Mouse (Mus musculus): ENCODE data around the gene Immp2l.

The Immp2l gene

DNA sequence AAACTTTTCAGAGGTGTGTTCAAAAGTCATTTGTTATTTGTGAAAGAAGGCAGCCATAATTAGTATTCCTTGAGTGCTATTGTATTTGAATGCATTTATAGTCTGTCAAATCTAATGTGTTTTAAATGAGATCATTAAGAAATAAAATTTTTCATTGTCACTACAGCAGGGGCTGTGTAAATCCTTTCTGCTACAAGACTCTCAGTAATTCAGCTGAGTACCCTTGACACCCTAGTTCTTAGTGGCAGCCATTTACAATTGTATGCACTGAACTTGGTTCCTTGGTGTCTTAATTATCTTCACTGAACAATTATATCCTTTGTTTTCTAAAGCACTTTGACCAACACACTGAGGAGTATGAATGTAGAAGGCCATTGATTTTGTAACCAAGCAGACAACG, 146.2 kb downstream of the Immp2l start:
- DNase-seq (ENCODE audit: low read depth in 2 of 2, low spot score in 2 of 2): no peak

DNA sequence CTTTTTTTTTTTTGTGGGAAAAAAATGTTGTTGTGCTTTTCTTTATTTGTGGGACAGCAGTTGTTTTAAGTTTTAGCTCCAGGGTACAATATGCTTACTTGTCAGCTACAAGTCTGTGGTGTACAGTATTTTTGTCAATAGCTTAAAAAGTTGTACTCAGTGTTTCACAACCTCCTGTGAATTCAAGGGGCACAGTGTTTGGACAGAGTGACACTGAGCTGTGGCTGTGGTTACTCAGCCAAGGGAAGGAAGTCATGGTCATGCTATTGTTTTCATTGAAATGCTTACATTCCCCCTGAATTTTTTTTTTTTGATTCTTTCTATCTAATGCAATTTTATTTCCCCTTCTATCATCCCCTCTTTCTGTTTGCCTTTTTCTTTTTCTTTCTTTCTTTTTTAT, 159.0 kb downstream of the Immp2l start:
- DNase-seq (ENCODE audit: low read depth in 2 of 2, low spot score in 2 of 2): no peak

DNA sequence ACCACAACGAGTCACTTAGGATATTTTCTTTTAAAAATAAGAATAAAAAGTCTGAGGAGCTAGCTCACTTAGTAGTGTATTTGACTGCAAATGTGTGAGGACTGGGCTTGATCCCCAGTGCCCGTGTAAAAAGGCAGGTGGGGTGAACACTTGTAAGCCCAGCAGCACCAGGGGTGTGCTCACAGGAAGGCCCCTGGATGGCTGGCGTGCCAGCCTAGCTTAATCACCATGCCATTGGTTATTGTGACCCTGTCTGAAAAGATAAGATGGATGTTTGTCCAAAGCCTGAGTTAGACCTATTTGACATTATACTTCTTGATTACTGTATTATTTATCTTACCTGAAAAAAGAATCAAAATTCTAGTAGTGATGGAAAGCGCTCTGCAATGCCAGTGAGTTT, 161.2 kb downstream of the Immp2l start:
- DNase-seq (ENCODE audit: low read depth in 2 of 2, low spot score in 2 of 2): no peak

DNA sequence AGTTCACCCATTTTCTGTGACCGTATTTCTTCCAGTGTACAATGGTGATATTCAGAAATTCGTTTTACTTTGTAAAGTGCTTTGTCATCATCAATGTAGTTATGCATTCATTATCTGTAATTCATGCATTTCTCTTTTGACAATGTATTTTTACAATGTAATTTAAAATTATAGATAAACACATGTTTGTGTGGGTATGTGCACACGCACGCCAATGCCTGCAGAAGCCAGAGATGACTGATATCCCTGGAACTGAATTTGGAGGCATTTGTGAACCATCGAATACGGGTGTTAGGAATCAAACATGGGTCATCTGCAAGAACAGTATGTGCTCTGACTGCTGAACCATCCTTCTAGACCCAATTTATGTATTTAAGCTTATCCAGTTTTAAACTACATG, 161.6 kb downstream of the Immp2l start:
- DNase-seq (ENCODE audit: low read depth in 2 of 2, low spot score in 2 of 2): no peak

- no peak for DNase-seq (ENCODE audit: low read depth in 2 of 2, low spot score in 2 of 2)
Observed at GRCm38 (mm10) chr12:41192829-41193228, 168.9 kb downstream of the Immp2l start.

DNA sequence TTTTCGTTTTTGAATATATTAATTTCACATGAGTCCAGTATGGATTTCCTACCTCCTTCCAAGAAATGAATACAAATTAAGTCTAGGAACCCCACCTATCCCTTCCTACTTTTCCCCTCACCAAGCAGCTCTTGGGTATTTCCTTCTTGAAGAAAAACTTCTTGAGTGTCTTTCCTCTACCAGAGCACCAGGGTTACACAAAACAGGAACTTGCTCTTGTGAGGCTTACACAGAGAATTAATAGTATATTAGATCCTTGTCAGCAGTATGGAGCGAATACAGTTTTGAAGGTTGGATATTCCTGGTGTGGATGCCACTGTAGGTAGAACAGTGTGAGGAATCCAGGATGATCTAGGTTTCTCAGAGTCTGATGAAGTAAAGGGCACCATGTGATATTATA, 172.5 kb downstream of the Immp2l start:
- DNase-seq (ENCODE audit: low read depth in 2 of 2, low spot score in 2 of 2): no peak

DNA sequence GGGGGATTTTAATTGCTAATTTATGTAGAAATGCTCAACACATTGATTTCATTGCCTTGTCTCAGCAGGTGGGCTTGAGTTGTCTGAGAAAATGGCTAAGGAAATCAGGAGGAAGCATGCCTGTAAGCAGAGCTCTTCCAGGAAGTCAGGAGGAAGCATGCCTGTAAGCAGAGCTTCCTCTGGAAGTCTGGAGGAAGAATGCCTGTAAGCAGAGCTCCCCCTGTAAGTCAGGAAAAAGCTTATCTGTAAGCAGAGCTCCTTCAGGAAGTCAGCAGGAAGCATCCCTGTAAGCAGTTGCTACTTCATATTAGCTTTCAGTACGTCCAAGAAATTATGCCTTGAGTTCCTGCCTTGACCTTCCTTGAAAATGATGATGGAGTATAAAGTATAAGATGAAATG, 191.3 kb downstream of the Immp2l start:
- DNase-seq (ENCODE audit: low read depth in 2 of 2, low spot score in 2 of 2): no peak

- DNase-seq (ENCODE audit: low read depth in 2 of 2, low spot score in 2 of 2): no peak
Observed at GRCm38 (mm10) chr12:41221893-41222292, 198.0 kb downstream of the Immp2l start.

GRCm38 (mm10) chr12:41223686-41224085, 199.8 kb downstream of the Immp2l start:
- DNase-seq (ENCODE audit: low read depth in 2 of 2, low spot score in 2 of 2): no peak

DNA sequence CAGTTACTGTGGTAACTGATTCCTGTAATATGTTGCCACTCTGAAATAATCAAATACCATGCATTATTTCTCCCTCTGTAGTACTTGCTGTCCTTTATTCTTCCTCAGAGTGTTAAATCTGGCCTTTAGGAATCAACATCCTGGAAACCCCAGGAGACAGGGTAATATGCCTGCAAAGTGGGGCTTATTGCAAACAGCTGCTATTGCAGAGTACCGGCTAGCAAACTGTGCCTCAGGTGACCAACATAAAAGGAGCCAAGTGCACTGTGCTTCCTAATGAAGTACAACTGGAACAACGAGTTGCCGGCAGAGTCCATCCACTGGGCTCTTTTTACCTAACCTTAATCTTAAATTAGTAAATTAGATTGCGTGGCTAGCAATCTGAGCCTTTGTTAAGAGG, 200.6 kb downstream of the Immp2l start:
- no peak for DNase-seq (ENCODE audit: low read depth in 2 of 2, low spot score in 2 of 2)

GRCm38 (mm10) chr12:41231966-41232365, 208.1 kb downstream of the Immp2l start:
- no peak for DNase-seq (ENCODE audit: low read depth in 2 of 2, low spot score in 2 of 2)

DNA sequence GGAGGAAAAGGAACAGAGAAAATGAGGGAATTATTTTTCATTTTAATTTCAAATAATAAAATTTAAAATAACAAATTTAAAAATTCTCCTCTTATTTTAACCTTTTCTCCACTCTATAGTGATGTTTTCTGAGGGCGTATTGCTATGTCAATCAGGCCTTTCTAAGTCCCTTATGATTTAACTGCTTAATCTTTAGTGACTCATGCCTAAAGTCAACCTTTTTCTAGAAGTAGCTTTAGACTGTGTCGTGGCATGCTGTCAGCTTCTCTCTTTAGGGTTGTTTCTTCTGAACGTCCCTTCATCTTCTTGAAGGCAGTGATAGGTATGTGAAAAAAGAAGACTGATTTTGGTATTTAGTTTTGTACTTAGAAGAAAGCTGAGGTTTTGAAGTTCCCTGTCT, 214.0 kb downstream of the Immp2l start:
- DNase-seq (ENCODE audit: low read depth in 2 of 2, low spot score in 2 of 2): no peak

DNA sequence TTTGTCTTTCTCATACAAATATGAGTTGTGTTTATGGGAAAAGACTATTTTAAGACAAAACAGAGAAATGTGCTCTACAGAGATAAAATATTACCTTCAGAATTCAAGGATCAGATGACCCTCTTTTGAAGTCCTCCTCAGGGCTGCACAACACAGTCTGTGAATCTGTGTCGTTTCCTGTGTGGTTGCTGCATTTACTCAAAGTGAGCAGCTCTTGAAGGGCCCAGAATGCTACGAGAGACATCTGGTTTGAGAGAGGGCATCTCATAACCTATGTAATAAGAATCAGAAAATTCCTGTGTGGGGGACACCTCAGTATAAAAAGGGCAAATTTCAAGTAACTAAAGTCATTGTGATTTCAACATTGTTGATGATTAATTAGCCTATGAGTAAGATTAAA, 217.3 kb downstream of the Immp2l start:
- no peak for DNase-seq (ENCODE audit: low read depth in 2 of 2, low spot score in 2 of 2)

- no peak for DNase-seq (ENCODE audit: low read depth in 2 of 2, low spot score in 2 of 2)
Observed at GRCm38 (mm10) chr12:41248254-41248653, 224.4 kb downstream of the Immp2l start.

DNA sequence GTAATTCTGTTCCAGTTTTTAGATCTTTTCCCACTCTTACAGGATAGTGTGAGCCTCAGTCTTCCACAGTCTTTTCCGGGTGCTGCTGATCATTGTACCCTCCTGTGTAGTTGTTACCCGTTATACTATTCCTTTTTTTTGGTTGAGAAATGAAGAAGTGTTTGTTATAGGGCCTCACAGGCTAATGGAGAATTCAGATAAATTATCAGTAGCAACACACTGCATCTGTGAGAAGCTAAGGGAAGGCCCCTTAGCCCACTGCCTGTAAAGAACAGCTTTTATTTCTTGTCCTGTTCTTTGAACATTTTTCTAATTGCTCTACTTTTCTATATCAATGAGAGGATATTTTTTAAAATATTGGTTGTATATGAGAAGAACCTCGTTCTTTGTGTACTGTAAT, 226.2 kb downstream of the Immp2l start:
- no peak for DNase-seq (ENCODE audit: low read depth in 2 of 2, low spot score in 2 of 2)

DNA sequence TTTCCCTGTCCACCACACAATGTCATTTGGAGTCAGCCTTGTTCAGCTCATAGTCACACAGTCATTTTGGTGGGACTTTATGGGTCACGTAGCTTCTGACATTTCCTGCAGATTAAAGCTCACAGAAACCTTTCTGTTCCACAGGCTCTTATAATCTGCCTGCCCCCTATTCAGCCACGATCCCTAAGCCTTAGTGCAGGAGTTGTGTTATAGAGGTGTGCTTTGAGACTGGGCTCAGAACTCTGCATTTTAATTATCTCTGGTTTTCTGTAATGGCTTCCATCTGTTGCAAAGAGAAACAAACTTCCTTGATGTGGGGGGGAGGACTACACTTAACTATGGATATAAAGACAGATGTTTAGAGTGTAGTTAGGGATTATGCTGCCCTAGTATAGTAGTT, 234.0 kb downstream of the Immp2l start:
- no peak for DNase-seq (ENCODE audit: low read depth in 2 of 2, low spot score in 2 of 2)

DNA sequence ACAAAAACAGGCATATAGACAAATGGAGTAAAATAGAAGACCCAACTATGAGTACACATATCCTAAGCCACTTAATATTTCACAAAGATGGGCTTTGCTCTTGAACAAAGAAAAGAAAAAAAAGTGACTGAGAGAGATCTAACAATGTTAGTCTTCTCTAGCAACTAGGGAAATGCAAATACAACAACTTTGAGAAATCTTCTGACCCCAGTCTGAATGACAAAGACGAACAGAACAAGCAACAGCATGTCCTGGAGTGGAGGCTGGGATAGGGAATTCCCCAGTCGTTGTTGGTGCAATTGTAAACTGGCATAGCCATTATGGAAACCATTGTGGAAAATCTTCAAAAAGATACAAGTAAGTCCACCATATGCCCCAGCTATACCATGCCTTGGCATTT, 235.7 kb downstream of the Immp2l start:
- DNase-seq (ENCODE audit: low read depth in 2 of 2, low spot score in 2 of 2): no peak

DNA sequence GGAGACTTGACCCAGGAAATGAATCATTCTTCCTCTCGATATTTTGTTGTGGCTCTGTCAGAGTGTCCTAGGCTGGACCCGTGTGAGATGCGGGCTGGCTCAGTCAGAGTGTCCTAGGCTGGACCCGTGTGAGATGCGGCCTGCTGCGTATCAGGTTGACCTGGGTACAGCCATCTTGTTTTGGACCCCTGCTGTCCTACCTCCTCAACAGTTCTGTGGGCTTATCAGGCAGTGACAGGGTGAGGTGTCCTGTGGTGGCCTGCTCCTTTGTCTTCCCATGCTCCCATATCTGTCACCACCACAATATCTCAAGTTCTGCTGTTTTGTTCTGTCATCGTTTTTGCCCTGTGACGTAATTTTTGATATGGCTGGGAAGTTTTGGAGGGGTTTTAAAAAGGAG, 250.2 kb downstream of the Immp2l start:
- DNase-seq (ENCODE audit: low read depth in 2 of 2, low spot score in 2 of 2): no peak

- DNase-seq (ENCODE audit: low read depth in 2 of 2, low spot score in 2 of 2): no peak
Observed at GRCm38 (mm10) chr12:41275361-41275760, 251.5 kb downstream of the Immp2l start.

GRCm38 (mm10) chr12:41277896-41278295, 254.0 kb downstream of the Immp2l start:
- no peak for DNase-seq (ENCODE audit: low read depth in 2 of 2, low spot score in 2 of 2)

GRCm38 (mm10) chr12:41289047-41289446, 265.2 kb downstream of the Immp2l start:
- DNase-seq (ENCODE audit: low read depth in 2 of 2, low spot score in 2 of 2): no peak

GRCm38 (mm10) chr12:41307015-41307414, 283.1 kb downstream of the Immp2l start:
- no peak for DNase-seq (ENCODE audit: low read depth in 2 of 2, low spot score in 2 of 2)

DNA sequence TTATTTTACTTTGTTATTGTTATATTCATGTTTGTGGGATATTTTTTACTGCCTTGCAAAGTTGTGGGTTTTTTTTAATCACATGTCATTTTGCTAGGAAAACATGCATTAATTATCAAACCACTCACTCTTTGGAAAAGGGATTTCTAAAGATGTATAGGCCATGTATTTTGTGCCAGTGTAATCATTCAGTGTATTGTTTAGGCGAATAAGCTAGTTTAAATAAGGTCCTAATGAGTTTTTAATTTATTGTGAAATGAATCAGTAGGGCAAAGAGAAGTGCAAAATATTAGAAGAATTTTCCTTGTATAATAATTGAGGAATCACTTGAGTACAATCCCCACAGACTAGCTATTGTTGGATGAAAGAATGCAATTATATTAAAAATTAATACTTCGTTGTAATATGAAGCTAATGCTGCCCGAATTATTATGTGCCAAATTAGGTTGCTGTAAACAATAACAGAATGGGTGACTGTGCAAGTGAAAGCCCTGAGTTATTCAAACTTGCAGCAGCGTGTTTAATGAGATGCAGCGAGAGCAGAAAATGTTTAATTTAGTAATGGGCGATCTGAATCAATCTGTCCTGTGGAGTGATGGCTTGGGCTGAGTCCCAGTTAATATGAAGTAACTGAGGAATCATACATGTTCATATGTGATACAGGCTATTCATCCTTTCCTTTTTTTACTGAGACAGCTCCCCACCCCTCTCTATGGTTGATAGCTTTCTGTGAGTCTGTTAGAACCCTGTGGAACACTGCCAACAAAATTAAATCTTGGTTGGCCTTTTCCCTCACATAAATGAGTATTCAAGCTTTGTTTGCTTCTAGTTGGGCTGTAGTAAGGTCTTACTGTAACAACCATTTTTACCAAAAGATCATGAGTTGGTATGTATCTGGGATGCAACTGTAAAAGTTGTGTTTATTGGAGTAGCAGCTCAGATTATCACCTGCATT, 285.1 kb downstream of the Immp2l start:
- DNase-seq (ENCODE audit: low read depth in 2 of 2, low spot score in 2 of 2): no peak
